Mouse (Mus musculus) kidney, adult 2 months (tissue): ENCODE results near the gene Ptges.

Source experiments
- CTCF ChIP-seq: fragments of 200-500 bp; conservative IDR thresholded peaks from 2 replicates; pipeline ENCODE4 v1.5.1; 2011; ENCODE audit warnings: low read depth, mild to moderate bottlenecking, control low read depth, low read length, moderate library complexity, mixed read lengths; ENCODE audit not compliant: insufficient read depth, insufficient read length
- POLR2A ChIP-seq: fragments of 200-500 bp; IDR thresholded peaks from one replicate; pipeline ENCODE4 v1.6.1; 2011; ENCODE audit warnings: low read depth, low read length, control low read depth

- TF ChIP-seq CTCF = no peak
- no peak for TF ChIP-seq POLR2A
These were observed 28.0 kb downstream of the Ptges start for GRCm38 (mm10) chr2:30901646-30902160.
